Mouse (Mus musculus) spleen, postnatal 36 days (tissue): ENCODE measurements at regions not wholly inside any gene's neighbourhood (a gene's known extent, or its start where the extent isn't known, plus 50 kb on each side); places are given as distances from the start of the nearest gene placed in this dataset.
A peak's percentile ranks its signal among the peaks of the same experiment; 100 is the strongest.

Source experiments
- DNase-seq, 2 experiments: peaks; one replicate each; pipeline ENCODE4 v3.0.0; 2022; ENCODE audit warnings: low spot score in 2 of 2, mixed read lengths in 1 of 2

DNA sequence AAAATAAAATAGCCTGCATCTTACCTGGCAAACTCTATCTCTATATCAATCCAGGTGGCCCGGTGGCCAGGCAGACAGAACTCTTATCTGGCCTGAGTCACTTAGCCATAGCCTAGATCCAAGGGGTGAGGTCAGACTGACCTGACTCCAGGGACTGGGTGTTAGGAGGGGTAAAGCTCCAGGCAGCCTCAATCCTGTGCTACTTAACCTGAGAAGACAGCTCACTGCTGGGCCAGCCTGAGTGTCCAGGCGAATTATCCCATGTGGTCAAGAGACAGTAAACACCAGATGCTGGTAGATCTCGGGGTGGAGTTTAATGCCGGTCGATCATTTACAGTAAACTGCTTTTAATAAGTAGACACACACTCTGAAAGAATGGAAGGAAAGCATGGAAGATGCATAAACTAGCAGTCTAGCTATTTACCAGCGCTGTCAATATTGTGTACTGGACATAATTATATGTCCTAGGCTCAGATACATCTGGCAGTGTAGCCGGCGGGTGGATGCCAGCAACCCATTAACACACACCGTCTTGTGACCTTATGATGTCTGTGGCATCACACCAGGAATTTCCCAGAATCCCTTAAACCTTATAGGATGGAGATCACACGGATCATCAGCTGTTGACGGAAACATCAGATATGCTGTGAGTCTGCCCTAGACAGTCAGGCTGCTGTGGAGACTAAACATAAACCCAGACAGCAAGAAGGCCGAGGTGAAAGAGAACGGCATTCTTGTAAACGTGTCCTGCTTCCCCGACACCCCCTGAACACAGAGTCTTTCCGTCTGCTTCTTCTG lies 153.9 kb upstream of the Ubl3 start:
- DNase-seq = no peak

DNA sequence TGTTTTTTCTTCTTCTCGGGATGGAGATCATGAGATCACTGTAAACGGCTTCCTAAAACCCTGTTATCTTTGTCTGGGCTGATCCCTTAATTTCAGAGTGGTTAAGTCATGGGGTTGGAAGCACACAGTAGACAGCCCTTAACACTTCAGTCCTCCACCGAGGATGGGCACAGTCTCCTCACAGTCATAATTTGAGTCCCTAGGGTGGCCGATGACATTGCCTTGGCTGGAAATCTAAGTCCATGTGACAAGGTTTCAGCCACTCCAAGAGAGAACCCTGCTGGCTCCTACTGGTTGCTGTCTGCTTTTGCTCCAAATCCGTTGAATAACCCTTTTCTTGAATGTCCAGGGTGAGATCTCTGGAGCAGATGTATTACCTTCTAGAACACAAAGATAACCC lies 152.2 kb upstream of the Ubl3 start:
- DNase-seq = no peak

DNA sequence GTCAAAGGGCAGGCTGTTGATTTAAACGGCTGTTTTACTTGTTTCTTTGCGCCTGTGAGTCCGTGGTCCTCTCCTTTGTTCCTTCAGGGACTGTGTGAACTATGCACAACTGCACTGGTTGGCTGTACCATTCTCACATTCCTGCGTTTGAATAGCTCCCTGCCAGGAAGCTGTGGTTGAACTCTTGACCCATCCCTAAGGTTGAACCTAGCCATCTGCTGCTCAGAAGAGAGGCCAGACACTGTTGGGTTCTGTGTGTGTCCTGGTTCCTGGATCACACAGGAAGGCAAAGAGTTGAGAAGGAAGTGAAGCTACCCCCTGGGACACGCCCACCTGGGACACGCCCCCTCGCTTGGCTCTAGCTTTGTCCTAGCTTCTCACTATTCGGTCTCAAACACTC lies 149.3 kb upstream of the Ubl3 start:
- DNase-seq = no peak

DNA sequence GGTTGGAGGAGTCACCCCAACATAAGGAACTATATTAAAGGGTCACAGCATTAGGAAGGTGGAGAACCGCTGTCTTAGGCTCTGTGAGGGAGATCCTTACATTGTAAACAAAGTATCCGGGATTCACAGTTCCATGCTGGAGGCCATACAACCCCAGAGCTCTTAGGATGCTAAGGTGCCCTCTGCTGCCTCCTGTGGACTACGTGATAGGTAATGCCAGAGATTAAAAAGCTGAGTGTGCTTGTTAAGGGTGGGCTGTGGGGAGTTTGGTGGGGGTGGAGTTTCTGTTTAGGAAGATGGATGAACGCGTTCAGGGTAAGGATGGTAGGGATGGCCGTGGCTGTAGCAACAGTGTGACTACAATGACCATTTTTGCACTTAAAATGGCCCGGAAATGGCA lies 148.4 kb upstream of the Ubl3 start:
- no peak for DNase-seq

DNA sequence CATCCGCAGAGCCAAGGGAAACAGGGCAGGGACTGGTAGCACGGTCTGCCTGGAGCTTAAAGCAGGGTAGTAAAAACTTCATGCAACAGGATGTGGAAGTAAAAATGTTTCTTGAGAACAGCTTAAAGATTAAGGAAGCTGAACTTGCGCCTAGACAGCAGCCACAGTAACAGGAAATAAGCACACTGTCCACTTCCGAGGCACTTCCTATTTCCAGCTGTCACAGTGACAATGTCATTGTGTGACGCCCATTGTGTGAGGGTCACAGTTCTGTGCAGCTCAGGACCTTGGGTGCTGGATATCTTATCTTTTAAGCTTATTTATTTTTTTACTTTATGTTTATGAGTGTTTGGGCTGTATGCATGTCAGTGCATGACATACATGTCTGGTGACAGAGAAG lies 147.7 kb upstream of the Ubl3 start:
- DNase-seq = peak; percentile 44 to 54

DNA sequence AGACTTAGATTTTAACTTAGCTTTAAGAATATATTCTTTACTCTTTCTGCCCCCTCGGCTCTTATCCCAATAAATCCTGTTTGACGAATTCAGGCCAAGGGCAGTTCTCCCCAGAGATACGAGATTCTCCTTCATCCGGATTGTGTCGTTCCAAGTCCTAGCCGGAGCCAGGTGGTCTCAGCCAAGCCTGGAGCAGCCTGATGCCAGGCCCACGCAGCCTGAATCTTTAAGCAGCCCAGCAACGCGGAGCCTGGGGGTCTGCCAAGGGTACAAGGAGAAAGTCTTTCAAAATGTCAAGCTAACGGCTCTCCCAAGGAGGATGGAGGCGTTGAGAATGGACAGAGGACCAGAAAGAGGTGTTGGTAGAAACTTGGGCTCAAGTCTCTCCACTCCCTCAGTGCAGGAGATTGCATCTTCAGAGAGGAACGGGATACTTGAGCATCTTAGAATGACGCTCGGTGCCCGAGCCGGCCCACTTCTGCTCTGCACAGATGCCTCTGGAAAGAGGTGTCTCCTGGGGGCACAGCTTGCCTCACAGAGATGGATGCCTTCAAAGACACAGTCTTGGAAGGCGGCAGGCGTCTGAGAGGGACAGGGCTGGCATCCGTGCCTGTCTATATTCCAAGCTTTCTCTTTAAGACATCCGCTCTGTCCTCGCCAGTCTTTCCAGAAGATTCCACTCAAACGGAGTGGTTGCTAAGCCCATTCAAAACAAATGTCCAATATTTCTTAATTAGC lies 145.2 kb upstream of the Ubl3 start:
- DNase-seq = no peak

DNA sequence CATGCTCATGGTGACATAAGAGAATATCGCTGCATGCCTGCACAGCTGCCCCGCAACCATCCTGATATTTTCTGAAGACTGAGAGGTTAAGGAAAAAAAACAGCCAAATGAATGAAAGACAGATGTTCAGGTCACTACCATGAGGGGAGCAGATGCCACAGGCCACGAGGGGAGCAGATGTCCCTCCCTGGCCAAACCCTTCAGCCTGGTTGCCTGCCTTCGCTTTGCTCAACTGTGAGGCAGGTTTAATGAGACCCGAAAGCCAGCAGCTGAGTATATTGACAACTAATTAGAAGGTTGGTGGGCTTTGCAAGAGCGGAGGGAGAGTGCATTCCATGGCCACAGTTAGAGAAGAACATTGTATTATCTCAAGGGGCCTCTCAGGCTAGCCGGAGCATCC lies 141.8 kb upstream of the Ubl3 start:
- no peak for DNase-seq

DNA sequence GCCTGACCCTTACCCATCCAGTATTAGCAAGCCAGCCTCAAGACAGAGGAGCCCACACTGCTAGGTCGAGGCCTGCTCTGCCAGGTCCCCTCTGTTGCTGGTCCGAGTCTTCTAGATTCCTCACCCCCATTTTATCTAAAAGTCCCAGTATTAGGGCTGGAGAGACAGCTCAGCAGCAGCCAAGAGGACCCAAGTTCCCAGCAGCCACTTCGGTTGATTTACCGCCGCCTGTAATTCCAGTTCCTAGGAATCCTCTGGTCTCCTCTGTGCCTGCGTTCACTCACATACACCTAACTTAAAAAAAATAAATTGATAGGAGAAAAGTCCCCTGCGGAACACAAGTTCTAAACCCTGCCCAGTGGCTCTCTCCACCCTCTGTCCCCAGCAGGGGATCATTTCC lies 138.9 kb upstream of the Ubl3 start:
- DNase-seq = no peak

DNA sequence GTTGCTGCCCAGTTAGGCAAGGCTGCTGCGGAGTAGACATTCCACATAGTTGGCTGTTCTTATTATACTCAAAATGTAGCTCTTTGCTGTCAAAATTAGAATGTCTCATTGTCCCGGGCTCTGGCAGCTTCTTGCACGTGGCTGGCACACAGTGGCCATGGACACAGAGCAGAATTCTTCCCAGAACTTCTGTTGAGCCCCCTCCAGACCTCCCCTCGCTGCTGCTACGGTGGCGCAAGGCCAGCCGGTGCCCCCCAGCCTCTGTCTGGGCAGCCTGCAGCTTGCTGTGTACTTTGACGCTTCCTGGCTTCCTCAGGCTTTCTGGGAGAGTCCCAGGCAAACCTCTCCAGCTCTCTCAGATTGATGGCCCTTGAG lies 138.2 kb upstream of the Ubl3 start:
- no peak for DNase-seq

DNA sequence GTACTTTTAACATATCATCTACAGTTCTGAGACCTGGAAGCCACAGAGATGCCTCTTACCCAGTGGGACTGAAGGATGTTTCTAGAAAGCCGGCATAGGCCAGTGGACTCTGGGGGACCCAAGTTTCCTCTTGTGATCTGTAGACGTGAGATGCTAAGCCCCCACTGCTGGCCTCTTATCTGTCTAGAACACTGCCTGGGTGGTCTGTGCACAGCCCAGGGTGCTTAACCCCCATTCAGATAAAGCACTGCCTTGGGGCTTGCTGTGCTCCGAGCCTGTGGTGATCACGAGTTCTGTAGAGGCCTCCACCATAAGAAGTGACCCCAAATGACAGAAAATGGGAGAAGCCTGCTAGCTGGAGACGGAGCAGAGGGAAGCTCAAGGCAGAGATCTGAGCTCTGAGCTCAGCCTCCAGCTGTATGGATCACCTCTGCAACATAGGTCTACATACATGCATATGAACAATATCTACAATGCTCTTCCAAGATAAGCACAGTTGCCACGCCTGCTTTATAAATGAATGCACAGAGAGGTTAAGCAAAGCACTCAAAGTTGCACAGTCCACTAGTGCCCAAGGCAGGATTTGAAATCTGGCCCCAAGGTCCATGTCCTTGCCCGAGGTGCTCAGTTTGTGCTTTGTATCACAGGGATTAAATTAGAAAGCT lies 137.7 kb upstream of the Ubl3 start:
- DNase-seq = no peak

DNA sequence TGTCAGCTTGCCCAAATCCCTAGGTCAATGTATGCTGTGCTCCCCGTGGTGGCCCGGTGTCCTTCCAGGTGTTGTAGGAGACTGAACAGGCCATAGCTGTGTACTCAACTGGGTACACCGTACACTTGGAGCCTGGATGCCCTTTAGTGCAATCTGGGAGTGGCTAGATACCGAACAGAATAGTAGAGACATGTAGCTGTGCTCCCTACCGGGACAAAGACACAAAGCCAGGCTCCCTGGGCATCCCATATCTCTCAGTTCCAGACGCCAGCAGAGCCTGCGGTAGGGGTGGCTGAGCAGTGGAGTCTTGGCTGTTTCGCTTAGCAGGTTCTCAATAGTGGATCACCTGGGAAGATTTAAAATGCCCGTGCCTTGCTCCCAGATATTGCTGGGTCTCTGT lies 136.7 kb upstream of the Ubl3 start:
- DNase-seq = no peak

DNA sequence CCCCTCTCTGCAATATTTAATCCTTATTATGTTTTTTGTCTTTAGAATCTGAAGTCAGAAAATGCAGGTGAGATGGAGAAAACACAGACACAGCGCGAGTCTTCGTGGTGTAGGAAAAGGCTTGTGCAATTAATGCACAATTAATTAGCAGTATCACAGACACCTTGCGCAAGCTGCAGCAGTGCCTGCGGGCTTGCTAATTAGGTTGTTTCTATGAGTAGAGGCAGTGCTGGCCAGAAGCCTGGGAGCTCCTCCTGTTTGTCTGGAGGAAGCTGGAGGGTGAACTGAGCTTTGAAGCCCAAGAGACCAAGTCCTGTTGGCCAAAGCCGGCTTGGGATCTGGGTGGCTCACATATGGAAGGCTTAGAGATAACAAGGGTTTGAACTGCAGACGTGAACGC lies 135.9 kb upstream of the Ubl3 start:
- no peak for DNase-seq

DNA sequence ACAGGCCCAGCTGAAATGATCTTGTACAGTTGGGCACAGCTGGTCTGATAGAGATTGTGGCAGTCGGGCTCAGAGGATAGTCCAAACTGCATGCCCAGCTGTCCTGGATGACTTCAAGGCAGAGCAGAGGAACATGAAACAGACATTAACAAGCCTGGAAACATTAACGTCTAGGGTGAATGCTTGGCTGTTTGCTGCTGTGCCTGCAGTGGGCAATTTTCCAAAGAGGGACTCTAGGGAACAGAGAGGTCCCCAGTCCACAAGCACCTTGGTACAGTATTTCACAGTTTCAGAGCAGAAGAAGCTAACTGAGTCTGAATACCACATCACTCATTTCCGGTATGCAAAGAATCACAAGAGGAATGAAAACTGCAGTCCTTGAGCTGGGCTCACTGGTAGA lies 135.2 kb upstream of the Ubl3 start:
- no peak for DNase-seq

DNA sequence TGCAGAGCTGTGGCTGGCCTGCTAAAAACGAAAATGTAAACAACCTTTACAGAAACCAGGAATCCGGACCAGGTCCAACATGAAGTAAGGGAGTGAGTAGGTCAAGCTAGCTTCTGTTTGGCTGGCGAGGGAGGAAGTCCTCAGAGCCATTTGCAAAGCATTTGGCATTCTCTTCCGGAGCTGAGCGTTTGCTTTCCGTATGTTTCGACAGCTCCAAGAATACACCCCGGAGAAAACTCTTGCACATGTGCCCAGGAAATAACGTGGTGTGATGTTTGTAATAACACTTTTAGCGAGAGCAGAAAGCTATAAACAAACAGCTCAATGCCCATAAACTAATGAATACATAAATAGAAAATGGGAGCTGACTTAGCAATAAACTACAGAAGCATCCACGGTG lies 131.6 kb upstream of the Ubl3 start:
- DNase-seq = no peak

DNA sequence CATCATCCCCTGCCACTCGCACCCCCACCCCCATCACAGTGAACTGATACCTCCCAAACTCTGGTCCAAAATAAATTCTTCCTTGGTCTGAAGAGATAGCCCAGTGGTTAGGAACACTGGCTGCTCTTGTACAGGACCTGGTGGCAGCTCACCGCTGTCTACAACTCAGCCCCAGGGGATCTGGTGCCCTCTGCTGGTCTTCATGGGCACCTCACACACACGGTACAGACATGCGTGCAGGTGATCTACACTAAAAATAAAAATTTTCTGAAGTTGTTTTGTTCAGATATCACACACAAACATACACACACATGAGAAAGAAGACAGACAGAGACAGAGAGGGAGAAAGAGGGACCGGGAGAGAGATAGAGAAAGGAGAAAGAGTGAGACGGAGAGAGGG lies 130.0 kb upstream of the Ubl3 start:
- DNase-seq = no peak

DNA sequence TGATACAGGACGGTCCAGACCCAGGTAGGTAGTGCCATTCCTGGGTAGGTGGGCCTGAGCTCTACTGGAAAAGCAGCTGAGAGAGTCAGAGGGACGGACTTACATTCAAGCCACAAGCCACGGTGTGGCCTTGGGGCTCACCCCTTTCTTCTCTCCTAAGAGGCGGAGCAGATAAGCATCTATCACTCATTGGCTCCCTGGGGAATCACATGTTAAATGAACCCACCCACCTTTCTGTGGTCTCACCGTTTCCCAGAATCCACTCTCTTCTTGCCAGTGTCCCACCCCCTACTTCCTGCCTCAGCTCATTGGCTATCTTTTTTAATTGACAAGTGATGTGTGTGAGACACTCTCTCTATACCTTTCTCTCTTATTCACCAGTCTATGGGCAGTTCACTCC lies 127.8 kb upstream of the Ubl3 start:
- no peak for DNase-seq

DNA sequence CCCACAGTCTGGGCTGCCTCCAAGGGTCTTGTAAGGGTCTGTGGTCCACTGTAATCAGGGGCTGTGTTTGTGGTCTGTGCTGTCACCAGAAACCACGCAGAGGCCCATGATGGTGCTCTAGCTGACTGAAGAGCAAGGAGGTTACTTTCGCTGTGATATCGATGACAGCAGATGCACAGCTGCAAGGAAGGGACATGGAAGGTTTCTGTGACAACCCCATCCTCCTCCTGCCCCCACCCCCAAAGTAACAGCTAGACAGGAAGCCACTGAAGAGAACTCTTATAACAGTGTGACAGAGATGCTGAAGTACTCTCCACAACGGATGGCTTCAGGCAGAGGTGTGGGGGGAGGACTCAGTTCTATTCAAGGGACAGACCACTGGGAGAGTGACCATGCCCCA lies 127.0 kb upstream of the Ubl3 start:
- DNase-seq = no peak

DNA sequence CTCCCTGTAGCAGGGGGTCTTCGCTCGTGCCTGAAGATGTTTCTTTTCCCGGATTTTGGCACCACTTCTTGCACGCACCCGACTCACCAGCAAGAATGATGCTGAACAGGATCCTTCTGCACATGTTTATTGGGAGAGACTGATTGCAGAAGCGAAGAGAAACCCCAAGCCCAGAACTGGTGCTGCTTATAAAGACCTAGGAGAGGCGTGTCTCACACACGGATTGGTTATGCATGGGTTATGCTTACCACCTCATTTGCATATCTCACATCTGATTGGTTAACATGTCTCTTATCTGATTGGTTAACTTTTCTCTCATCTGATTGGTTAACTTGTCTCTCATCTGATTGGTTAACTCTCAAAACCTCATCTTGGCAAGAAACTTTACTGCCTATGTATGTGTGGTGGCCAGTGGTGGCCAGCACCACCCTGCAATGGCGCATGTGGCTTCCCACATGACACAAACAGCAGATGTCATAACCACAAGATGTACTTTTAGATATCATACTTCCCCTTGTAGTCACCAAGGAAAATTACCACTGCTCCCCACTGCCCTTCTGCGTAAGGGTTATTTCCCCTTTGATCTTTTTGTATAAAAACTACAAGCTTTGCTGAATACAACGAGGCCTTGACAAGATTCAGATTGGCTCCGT lies 125.8 kb upstream of the Ubl3 start:
- DNase-seq = peak; percentile 25 to 34

DNA sequence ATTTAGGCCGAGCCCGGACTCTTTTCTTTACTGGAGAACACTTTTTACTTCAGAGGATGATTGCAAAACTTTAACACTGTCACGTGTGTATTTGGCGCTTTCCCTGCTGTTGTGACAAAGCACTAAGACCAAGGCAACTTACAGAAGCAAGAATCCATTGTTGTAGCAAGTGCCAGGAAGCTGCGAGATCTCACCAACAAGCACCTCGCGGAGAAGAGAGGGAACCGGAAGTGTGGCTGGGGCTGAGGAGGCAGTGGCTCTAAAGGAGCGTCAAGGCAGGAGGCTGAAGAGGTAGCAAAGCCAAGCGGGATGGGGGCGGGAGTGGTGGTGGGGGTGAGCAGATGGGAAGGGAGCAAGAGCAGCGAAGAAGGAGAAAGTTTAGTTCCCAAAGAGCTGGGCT lies 121.7 kb upstream of the Ubl3 start:
- DNase-seq = peak in 1 of 2 experiments; percentile 18

DNA sequence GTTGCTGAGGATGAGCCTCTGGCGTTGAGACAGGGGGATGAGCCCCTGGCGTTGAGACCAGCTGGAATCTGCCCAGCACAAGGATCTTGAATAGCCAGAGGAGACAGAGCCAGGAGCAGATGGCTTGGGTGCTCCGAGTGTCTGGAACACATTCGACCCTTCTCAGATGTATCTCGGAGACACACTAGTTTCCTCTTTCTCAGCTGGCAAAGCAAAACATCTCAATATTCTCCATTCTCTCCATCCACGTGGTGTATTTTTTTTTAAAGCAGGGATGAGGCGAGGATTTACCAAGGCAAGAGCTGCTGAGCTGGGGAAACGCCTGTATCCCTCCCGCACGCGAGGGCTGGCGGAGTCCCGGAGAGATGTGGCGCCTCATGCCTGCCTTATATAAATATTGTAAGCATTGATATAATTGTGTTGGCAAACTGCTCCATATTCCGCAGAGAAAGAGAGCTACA lies 109.7 kb upstream of the Ubl3 start:
- no peak for DNase-seq

DNA sequence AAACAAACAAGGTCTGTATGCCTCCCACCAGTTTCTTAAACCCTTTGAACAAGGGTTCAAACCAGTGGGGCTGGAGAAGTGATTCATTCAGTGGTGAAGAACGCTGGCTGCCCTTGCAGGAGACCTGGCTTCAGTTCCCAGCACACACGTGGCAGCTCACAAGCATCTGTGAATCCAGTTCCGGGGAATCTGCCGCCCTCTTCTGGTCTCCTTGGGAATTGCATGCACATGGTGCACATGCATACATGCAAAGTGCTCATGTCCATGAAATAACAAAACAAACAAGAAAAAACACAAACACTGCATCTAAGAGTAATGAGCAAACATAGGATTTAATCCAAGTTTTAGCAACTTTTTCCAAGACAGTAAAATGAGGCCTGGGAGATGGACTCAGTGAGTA lies 108.5 kb upstream of the Ubl3 start:
- no peak for DNase-seq

DNA sequence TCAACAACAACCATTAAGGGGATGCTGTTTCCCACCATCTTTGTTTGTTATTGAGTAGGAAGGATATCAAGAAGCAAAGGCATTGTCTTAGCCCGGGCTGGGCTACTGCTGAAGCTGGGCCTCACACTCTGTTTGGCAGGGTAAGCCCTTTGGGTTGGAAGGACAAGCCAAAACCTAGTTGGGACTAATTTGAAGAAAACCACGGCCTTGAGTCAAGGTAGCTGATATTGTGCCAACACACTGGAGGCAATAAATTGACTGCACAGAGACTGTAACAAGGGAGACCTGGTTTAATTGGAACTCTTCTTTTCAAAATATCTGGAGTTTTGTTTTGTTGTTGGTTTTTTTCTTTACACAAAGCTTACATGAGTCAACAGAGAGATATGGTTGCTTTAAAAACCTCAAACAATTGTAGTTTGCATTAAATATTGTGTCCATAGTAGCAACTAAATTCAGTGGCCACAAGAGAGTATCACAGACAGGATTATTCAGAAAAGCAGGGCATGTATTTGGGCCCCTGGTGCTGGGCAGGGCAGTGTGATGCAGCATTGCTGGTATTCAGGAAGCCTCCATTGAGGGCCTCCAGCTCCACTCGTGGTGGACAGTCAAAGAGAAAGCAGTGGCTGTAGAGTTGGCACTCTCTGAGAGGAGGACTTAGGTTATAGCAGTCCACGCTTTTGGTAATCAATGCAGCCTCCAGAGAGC lies 105.5 kb upstream of the Ubl3 start:
- no peak for DNase-seq
